Mouse (Mus musculus) small intestine, adult 2 months (tissue): ENCODE measurements around the gene Smg9. TPM values are rescaled to one million over a fixed set of nuclear protein-coding genes. Genes with fewer than 3 reads are reported as not detected.
A peak's percentile ranks its signal among the peaks of the same experiment; 100 is the strongest.

ENCODE experiments used
- H3K27ac ChIP-seq: fragments of 200-500 bp; 2 replicates; pipeline ENCODE4 v1.5.1; 2012; ENCODE audit warnings: low read depth, low read length, control low read depth, inconsistent platforms; ENCODE audit not compliant: insufficient read depth
- H3K27me3 ChIP-seq: fragments of 200-500 bp; 2 replicates; pipeline ENCODE4 v1.6.1; 2012; ENCODE audit warnings: mild to moderate bottlenecking, moderate library complexity, low read length, inconsistent platforms; ENCODE audit not compliant: control insufficient read depth, insufficient read depth
- H3K36me3 ChIP-seq: fragments of 200-500 bp; 2 replicates; pipeline ENCODE4 v1.6.1; 2012; ENCODE audit warnings: mild to moderate bottlenecking, low read length, control low read depth, inconsistent platforms; ENCODE audit not compliant: control insufficient read depth, insufficient read depth
- H3K4me1 ChIP-seq: fragments of 200-500 bp; 2 replicates; pipeline ENCODE4 v1.6.1; 2012; ENCODE audit warnings: low read length, inconsistent platforms, mixed read lengths; ENCODE audit not compliant: control insufficient read depth, insufficient read depth, insufficient read length
- H3K4me3 ChIP-seq: fragments of 200-500 bp; 2 replicates; pipeline ENCODE4 v1.5.1; 2012; ENCODE audit warnings: low read depth, mild to moderate bottlenecking, control low read depth, inconsistent platforms, low read length, moderate library complexity
- CTCF ChIP-seq: fragments of 200-500 bp; IDR thresholded peaks from 2 replicates; pipeline ENCODE4 v1.5.1; 2012; ENCODE audit warnings: low read depth, mild to moderate bottlenecking, control low read depth, inconsistent platforms, low read length, moderate library complexity, mixed read lengths; ENCODE audit not compliant: insufficient replicate concordance, insufficient read length; ENCODE audit errors: extremely low read depth
- POLR2A ChIP-seq: fragments of 200-500 bp; IDR thresholded peaks from 2 replicates; pipeline ENCODE4 v1.6.1; 2012; ENCODE audit warnings: low read depth, mild to moderate bottlenecking, control low read depth, inconsistent platforms, low read length, moderate library complexity
- WGBS: fragments of 180-500 bp; shearing (Covaris S2); methylation state at CpG from one replicate; pipeline ENCODE4 v1.1.7; 2018; 5-methylcytosine and 5-hydroxymethylcytosine counted together
- polyA plus RNA-seq: library from polyadenylated mRNA; depleted of rRNA; stranded (reverse); fragments of >200 nt; gene quantifications from 2 replicates; pipeline ENCODE4 v1.2.3, GENCODE M21; 2012

Gene Smg9
- polyA plus RNA-seq, 1 experiment = 54.2 TPM

GRCm38 (mm10) chr7:24371012-24371808 is 28.2 kb upstream of the Smg9 start:
- Histone ChIP-seq H3K36me3 (no peaks in the 10 kb centered on the region), H3K4me1 (peaks cover 40% of the 10 kb centered on the region), H3K27me3 (no peaks in the 10 kb centered on the region), H3K4me3 (peak overlapping the region; percentile 76), H3K27ac (peak overlapping the region; percentile 94)
- TF ChIP-seq POLR2A (no peak), CTCF (no peak)
- WGBS = 19% methylated on average over 7 of the region's 7 CpGs

GRCm38 (mm10) chr7:24371809-24372145 is 27.6 kb upstream of the Smg9 start:
- Histone ChIP-seq H3K27me3 (no peaks in the 10 kb centered on the region), H3K27ac (peak overlapping the region; percentile 94), H3K36me3 (no peaks in the 10 kb centered on the region), H3K4me3 (peak overlapping the region; percentile 76), H3K4me1 (peaks cover 44% of the 10 kb centered on the region)
- WGBS = 20% methylated on average over 3 of the region's 3 CpGs
- TF ChIP-seq CTCF (no peak), POLR2A (no peak)

GRCm38 (mm10) chr7:24372300-24372699 is 27.1 kb upstream of the Smg9 start:
- Histone ChIP-seq H3K27ac (peak overlapping the region; percentile 94), H3K4me3 (peak overlapping the region; percentile 76), H3K4me1 (peaks cover 47% of the 10 kb centered on the region), H3K27me3 (no peaks in the 10 kb centered on the region), H3K36me3 (peaks cover 1% of the 10 kb centered on the region)
- TF ChIP-seq CTCF = no peak
- no peak for TF ChIP-seq POLR2A
- 6% methylated on average over 7 of the region's 11 CpGs for WGBS

GRCm38 (mm10) chr7:24372786-24373185 is 26.6 kb upstream of the Smg9 start:
- 8% methylated on average over 4 of the region's 4 CpGs for WGBS
- Histone ChIP-seq H3K36me3 (peaks cover 4% of the 10 kb centered on the region), H3K4me3 (peak overlapping the region; percentile 76), H3K27me3 (no peaks in the 10 kb centered on the region), H3K4me1 (peaks cover 49% of the 10 kb centered on the region), H3K27ac (peak overlapping the region; percentile 94)
- no peak for TF ChIP-seq POLR2A
- TF ChIP-seq CTCF = no peak

GRCm38 (mm10) chr7:24373538-24374379 is 25.7 kb upstream of the Smg9 start:
- Histone ChIP-seq H3K27me3 (no peaks in the 10 kb centered on the region), H3K4me1 (peaks cover 49% of the 10 kb centered on the region), H3K27ac (peak overlapping the region; percentile 94), H3K36me3 (peaks cover 4% of the 10 kb centered on the region), H3K4me3 (peak overlapping the region; percentile 76)
- TF ChIP-seq POLR2A = no peak
- no peak for TF ChIP-seq CTCF
- 14% methylated on average over 17 of the region's 20 CpGs for WGBS

GRCm38 (mm10) chr7:24376456-24376855 is 23.0 kb upstream of the Smg9 start:
- H3K4me3 ChIP-seq = no peak overlapping the region
- TF ChIP-seq CTCF (no peak), POLR2A (no peak)
- WGBS = 48% methylated on average over 8 of the region's 8 CpGs
- H3K27me3 ChIP-seq = no peaks in the 10 kb centered on the region
- peaks cover 8% of the 10 kb centered on the region for H3K36me3 ChIP-seq
- peaks cover 33% of the 10 kb centered on the region for H3K4me1 ChIP-seq
- H3K27ac ChIP-seq = peak overlapping the region; percentile 54

GRCm38 (mm10) chr7:24377091-24377865 is 22.1 kb upstream of the Smg9 start:
- 27% methylated on average over 49 of the region's 49 CpGs for WGBS
- H3K4me3 ChIP-seq = peak overlapping the region; percentile 19
- H3K27me3 ChIP-seq = no peaks in the 10 kb centered on the region
- peak overlapping the region; percentile 54; the same call in 1 of the 2 replicates for H3K27ac ChIP-seq
- TF ChIP-seq CTCF (peak; percentile 41; the same call in 1 of the 2 replicates), POLR2A (no peak)
- peaks cover 29% of the 10 kb centered on the region for H3K4me1 ChIP-seq
- peaks cover 13% of the 10 kb centered on the region for H3K36me3 ChIP-seq
